Mouse (Mus musculus) frontal cortex, adult (tissue): ENCODE data around the gene Slc1a2.

Source experiments
- ATAC-seq: cut with Nextera tagmentation; 2 replicates; pipeline ENCODE4 v1.9.2; 2017; ENCODE audit warnings: mild to moderate bottlenecking, moderate library complexity, mixed read lengths; ENCODE audit not compliant: low TSS enrichment

Slc1a2 gene

GRCm38 (mm10) chr2:102663339-102663738 lies 4.9 kb downstream of the Slc1a2 start:
- ATAC-seq, result no peak

DNA sequence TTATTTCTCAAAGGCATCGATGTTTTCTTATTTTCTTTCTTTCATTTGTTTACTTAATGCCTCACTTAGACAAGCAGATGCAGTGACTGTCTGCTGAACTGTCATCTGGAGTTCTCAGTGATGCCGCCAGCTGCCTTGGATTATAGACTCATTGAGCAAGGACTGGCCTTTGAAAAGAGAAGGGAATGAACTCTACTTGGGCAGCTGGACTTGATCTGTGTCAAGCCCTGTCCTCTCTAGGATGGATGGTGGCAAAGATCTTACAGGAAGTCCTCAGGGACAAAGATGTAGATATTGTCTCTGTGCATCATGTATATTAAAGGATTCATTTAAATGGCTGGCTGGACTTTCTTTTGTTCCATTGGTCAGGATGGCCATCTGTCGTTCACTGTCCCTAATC lies 5.4 kb downstream of the Slc1a2 start:
- no peak for ATAC-seq

DNA sequence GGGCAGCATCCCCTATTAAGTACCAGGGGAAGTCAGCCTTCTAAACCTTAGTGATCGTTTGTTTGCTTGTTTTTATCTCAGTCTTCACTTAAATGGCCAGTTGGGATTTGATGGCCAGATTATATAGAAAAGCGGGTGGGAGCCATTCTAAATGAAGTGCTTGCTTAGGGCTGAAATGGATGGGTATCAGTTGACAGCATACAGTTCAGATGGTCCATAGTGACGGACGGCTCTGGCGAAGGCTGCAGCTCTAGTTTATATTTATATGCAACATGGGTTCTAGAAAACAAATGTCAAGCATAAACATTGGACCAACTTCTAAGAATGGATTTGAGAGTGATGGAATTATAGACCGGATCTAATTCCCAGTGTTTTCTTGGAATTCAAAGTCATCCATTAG lies 9.5 kb downstream of the Slc1a2 start:
- no peak for ATAC-seq

DNA sequence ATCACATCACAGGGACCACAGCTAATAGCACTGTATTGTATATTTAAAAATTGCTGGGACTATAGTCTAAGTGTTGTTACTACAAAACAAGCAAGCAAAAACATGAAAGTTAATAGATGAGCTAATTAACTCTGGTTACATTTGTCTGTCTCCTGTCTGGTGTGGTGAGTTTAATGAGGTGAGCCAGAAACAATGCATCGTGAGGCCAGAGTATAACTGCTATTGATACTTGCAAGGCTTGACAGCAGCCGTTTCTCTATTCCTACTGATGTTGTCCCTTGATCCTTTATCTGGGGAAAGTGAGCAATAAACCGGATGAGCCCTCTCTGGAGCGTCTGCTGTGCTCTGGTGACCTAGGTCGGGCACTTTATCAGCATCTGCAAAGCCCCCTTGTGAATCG lies 11.1 kb downstream of the Slc1a2 start:
- no peak for ATAC-seq

DNA sequence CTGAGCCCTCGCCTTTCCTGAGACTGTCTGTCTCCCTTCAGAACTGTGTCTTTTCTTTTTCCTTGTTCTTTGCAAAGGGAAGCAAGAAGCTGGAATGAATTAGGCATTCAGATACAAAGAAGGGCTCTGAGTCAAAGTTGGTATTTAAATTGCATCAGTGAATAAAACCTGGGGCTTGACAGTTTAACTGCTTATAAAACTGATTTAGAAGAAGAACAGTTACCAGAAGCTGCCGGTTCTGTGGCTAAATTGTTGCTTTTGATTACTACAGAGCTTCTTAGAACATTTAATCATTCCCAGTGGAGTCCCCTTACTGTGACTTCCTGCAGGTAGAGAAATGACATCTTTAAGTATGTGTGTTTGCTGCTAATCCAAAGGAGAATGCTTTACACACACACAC lies 16.1 kb downstream of the Slc1a2 start:
- no peak for ATAC-seq

GRCm38 (mm10) chr2:102675275-102675674 lies 16.8 kb downstream of the Slc1a2 start:
- ATAC-seq, result no peak

DNA sequence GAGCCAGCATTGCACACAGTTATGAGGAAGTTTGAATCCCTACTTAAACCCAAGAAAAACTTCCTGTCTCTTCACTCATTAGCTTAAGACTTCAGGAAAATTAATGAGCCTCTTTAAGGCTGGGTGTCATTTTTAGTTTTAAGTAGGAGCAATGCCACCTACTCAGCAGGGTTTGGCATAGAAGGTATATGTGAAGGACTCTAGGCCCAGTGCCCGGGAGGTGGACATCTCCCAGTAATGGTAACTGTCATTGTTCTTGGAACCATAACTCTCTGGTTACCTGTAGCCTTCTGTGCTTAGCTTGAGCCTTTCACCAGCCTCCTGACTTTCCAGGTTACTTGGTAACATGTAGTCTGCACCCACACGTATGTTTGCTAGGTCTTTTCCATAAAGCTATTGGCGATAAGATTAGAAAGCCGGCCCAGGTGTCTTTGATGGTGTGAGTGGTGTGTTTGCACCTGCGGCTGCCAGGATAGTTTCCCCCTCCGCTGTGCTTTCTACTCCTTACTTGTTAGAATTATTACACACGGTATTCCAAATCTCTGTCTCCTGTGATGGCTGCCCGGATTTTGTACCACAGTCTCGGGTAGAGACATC lies 18.4 kb downstream of the Slc1a2 start:
- no peak for ATAC-seq

- peak; percentile 33 for ATAC-seq
Observed at GRCm38 (mm10) chr2:102677400-102677799, 18.9 kb downstream of the Slc1a2 start.

GRCm38 (mm10) chr2:102681351-102681750 lies 22.9 kb downstream of the Slc1a2 start:
- no peak for ATAC-seq

DNA sequence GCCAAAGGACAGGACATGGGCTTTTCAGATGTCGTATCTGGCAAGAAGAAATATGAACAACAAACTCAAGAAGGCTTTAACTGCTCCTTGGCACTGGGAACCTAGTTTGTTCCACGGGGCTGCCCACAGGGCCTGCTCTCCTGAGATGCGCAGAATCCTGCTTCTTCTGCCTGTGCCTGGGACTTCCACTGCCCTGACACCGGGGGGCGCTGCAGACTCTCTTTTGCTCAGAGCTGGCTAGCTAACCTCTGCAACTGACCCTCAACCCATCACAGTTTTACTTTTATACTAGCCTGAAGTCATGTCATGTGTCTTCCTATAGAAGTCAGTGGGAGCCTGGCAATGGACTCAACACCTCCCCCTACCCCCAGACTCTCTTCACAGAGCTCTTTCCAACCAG lies 23.7 kb downstream of the Slc1a2 start:
- ATAC-seq, result 0 out of 2 replicates have a peak, but pooled peaks have one; percentile 8

DNA sequence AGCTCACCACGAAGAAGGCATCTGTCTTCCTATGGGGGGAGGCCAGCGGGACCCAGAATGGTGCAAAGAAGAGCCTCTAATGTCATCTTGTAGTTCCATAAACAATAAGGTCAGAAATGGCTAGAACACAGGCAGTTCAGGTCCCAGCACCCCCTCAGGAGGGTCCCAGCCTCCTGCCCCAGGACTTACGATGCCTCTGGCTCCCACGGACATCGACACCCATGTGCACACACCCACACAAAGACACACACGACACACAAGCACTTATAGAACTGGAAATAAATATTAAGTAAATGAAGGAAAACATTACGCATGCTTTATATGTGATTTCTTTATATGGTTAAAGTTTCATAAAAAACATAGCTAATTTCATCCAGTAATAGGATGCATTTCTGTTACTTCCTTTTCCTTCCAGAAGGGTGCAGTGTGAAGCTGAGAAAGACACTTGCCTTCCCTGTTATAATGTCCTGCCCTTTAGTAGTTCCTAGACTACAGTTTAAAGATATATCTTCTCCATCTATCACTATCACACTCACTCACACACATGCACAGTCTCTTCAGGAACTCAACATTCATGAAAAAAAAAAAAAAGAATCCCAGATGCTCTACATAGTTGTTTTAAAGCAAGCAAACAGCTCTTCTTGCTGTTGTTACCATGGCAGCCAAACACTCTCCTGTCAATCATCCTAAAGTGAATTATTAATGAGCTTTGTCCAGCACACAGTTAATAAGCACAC lies 27.1 kb downstream of the Slc1a2 start:
- peak; percentile 15 for ATAC-seq

GRCm38 (mm10) chr2:102686108-102686450 lies 27.6 kb downstream of the Slc1a2 start:
- ATAC-seq, result no peak

- ATAC-seq, result no peak
Observed at GRCm38 (mm10) chr2:102693556-102693955, 35.1 kb downstream of the Slc1a2 start.

- ATAC-seq, result no peak
Observed at GRCm38 (mm10) chr2:102694750-102695149, 36.3 kb downstream of the Slc1a2 start.

- ATAC-seq, result no peak
Observed at GRCm38 (mm10) chr2:102695541-102695940, 37.1 kb downstream of the Slc1a2 start.

- ATAC-seq, result no peak
Observed at GRCm38 (mm10) chr2:102697732-102698131, 39.3 kb downstream of the Slc1a2 start.

GRCm38 (mm10) chr2:102699921-102700320 lies 41.5 kb downstream of the Slc1a2 start:
- ATAC-seq, result no peak

DNA sequence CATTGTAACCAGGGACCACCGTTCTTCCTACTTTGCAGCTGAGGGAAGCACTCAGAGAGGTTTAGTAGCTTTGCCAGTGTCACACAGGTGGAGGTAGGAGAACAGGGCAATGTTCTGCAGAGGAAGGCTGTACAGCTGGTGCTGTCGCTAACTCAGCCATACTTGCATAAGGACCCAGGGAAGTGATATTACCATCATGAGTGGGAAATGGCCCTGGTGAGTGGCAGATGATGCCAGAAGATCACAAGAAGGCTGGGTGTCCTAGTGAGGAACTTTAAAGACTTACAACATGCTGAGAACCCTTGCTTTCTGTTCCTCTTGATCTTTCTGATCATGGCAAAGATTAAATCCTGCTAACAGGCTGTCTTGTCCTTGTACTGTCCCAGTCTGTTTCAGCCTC lies 42.2 kb downstream of the Slc1a2 start:
- ATAC-seq, result no peak

DNA sequence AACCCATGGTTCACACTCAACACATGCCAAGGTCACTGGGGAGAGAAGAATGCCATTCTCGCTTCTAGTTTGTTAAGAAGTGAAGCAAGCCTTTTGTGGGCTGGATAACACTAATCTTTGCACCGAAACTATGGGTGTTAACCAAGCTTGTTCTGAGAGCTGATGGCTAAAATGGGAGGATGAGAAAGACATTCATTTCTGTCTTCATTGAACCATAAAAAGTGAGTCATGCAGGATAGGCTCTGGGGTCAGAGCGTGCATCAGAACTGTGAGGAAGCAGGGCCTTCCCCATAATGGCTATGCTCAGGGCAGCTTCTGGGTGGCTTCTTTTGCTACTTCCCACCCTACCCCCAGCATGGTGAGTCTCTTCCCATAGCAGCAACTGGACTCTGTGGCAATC lies 42.9 kb downstream of the Slc1a2 start:
- no peak for ATAC-seq

DNA sequence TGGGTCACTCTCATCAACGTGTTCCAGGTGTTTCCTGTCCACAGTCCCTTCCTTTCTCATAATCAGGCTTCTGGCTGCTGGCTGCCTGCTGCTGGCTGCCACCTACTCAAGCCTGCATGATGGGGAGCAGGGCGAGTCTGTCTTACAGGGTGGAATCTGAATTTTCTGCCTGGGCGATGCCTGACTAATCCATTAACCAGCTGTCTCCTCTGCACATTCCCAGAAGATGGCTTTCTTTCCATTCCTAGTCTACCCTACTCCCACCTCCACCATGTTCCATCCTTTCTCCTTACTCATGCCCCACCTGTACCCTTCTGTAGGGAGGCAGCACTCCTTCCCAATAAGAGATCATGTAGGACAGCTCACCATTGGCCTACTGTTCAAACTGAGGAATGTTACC lies 45.1 kb downstream of the Slc1a2 start:
- ATAC-seq, result peak; percentile 72

- ATAC-seq, result peak; percentile 55
Observed at GRCm38 (mm10) chr2:102704781-102705180, 46.3 kb downstream of the Slc1a2 start.

DNA sequence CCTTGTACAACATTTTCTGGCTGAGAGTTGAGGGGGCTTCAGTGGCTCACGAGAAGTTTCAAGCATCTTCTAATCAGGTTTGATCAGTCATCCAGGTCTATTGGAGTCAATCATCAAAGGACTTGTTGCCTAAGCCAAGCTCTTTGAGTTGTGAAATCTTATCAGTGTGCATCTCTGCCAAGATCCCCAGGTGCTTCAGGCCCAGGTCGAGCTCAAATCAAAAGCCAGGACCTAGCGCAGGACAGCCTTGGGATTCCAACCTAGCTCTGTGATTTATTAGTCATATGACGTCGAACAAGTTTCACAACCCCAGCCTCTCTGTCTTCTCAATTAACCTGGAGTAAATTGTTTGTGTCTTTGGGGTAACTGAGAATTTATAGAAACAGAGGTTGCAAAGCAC lies 53.1 kb downstream of the Slc1a2 start:
- no peak for ATAC-seq

DNA sequence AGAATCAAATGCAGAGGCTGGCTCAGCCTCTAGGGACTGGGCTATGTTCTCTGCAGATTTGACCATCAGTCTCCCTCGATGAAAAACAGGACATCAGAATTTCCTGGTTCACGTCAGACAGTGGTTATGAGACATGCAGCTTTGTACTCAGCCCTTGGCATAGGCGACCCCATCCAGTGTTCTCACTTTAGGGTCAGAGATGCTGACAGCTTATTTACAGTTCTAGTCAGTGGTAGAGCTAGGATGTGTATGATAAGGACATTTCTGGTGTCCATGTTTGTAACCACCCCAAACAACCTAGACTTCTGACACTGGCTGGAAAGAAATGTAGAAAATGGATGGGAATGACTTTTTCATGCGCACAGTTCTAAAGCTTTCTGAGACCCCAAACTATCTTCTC lies 53.6 kb downstream of the Slc1a2 start:
- no peak for ATAC-seq
